Mouse (Mus musculus): ENCODE data around the gene Noct. TPM values are rescaled to one million over a fixed set of nuclear protein-coding genes. Genes with fewer than 3 reads are reported as not detected.
"Not testable (repeated sequence)": the region's sequence is repeated elsewhere in the genome, so short reads cannot be mapped to it uniquely, and the experiment has no call there.

Gene Noct
- not detected in 2 replicates for polyA plus RNA-seq (2012; ENCODE audit: insufficient read depth, insufficient read length, low replicate concordance, missing spikeins)

- Histone ChIP-seq H3K4me3 (ENCODE audit: insufficient read depth, low read depth, low read length) (peak within 1 kb of the TSS; percentile 95), H3K27ac (ENCODE audit: insufficient read depth, low read depth, low read length) (peak within 1 kb of the TSS; percentile 99), H3K4me1 (ENCODE audit: control insufficient read depth, insufficient read depth, low read length) (peaks cover 21% of the 10 kb centered on the region)
- TF ChIP-seq CTCF (IDR thresholded peaks at IDR 0.05; ENCODE audit: insufficient read depth, low read depth, low read length) (no peak), POLR2A (IDR thresholded peaks at IDR 0.05; ENCODE audit: insufficient read depth, low read depth, low read length) (peak; percentile 92)
- under 1% methylated on average over 100 of the region's 100 CpGs for WGBS
These were observed at the start of gene Noct for GRCm38 (mm10) chr3:51224363-51225225. Noct (plus strand) TSS chr3:51224447.

- Histone ChIP-seq H3K27ac (ENCODE audit: insufficient read depth, low read depth, low read length) (no peak overlapping the region), H3K4me1 (ENCODE audit: control insufficient read depth, insufficient read depth, low read length) (peaks cover 10% of the 10 kb centered on the region), H3K4me3 (ENCODE audit: insufficient read depth, low read depth, low read length) (no peak overlapping the region)
- WGBS, result 35% methylated on average over 10 of the region's 10 CpGs
- no peak for TF ChIP-seq POLR2A (IDR thresholded peaks at IDR 0.05; ENCODE audit: insufficient read depth, low read depth, low read length)
- TF ChIP-seq CTCF (IDR thresholded peaks at IDR 0.05; ENCODE audit: insufficient read depth, low read depth, low read length), result no peak
These were observed 46.1 kb upstream of the Noct start for GRCm38 (mm10) chr3:51178158-51178557.

GRCm38 (mm10) chr3:51179460-51180146 lies 44.6 kb upstream of the Noct start:
- Histone ChIP-seq H3K4me3 (ENCODE audit: insufficient read depth, low read depth, low read length) (no peak overlapping the region), H3K27ac (ENCODE audit: insufficient read depth, low read depth, low read length) (no peak overlapping the region), H3K4me1 (ENCODE audit: control insufficient read depth, insufficient read depth, low read length) (peaks cover 10% of the 10 kb centered on the region)
- TF ChIP-seq POLR2A (IDR thresholded peaks at IDR 0.05; ENCODE audit: insufficient read depth, low read depth, low read length) (no peak), CTCF (IDR thresholded peaks at IDR 0.05; ENCODE audit: insufficient read depth, low read depth, low read length) (no peak)
- 71% methylated on average over 6 of the region's 6 CpGs for WGBS

GRCm38 (mm10) chr3:51180341-51180940 lies 43.8 kb upstream of the Noct start:
- TF ChIP-seq CTCF (IDR thresholded peaks at IDR 0.05; ENCODE audit: insufficient read depth, low read depth, low read length), result no peak
- no peak for TF ChIP-seq POLR2A (IDR thresholded peaks at IDR 0.05; ENCODE audit: insufficient read depth, low read depth, low read length)
- peaks cover 10% of the 10 kb centered on the region for H3K4me1 ChIP-seq (ENCODE audit: control insufficient read depth, insufficient read depth, low read length)
- 64% methylated on average over 8 of the region's 8 CpGs for WGBS
- H3K27ac ChIP-seq (ENCODE audit: insufficient read depth, low read depth, low read length), result no peak overlapping the region
- no peak overlapping the region for H3K4me3 ChIP-seq (ENCODE audit: insufficient read depth, low read depth, low read length)

DNA sequence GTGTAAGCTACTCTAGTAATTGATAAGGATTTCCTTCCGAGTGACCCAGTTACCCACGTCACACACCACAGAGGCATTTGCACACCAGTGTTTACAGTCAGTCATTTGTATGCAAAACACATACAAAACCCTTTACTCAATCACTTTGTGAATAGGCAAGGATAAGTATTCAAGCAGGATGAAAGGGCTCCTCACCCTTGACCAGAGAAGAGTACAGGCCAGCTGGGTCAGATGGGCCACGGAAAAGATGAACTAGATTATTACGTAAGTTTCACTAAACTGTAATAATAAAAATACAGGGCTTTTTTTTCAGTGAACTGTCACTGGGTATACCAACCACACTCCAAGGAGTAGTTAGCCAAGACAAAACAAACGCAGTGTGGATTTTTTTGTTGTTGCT lies 41.8 kb upstream of the Noct start:
- 84% methylated on average over 5 of the region's 5 CpGs for WGBS
- no peak overlapping the region for H3K4me3 ChIP-seq (ENCODE audit: insufficient read depth, low read depth, low read length)
- TF ChIP-seq POLR2A (IDR thresholded peaks at IDR 0.05; ENCODE audit: insufficient read depth, low read depth, low read length) (no peak), CTCF (IDR thresholded peaks at IDR 0.05; ENCODE audit: insufficient read depth, low read depth, low read length) (no peak)
- peaks cover 10% of the 10 kb centered on the region for H3K4me1 ChIP-seq (ENCODE audit: control insufficient read depth, insufficient read depth, low read length)
- H3K27ac ChIP-seq (ENCODE audit: insufficient read depth, low read depth, low read length), result no peak overlapping the region

GRCm38 (mm10) chr3:51183508-51183907 lies 40.7 kb upstream of the Noct start:
- H3K4me1 ChIP-seq (ENCODE audit: control insufficient read depth, insufficient read depth, low read length), result peaks cover 17% of the 10 kb centered on the region
- 76% methylated on average over 1 of the region's 1 CpGs for WGBS
- H3K27ac ChIP-seq (ENCODE audit: insufficient read depth, low read depth, low read length); H3K4me3 ChIP-seq (ENCODE audit: insufficient read depth, low read depth, low read length): not testable (repeated sequence)

GRCm38 (mm10) chr3:51183967-51184366 lies 40.3 kb upstream of the Noct start:
- H3K4me1 ChIP-seq (ENCODE audit: control insufficient read depth, insufficient read depth, low read length), result peaks cover 17% of the 10 kb centered on the region
- not testable (repeated sequence) for H3K27ac ChIP-seq (ENCODE audit: insufficient read depth, low read depth, low read length); H3K4me3 ChIP-seq (ENCODE audit: insufficient read depth, low read depth, low read length)
- WGBS, result 91% methylated on average over 3 of the region's 3 CpGs

GRCm38 (mm10) chr3:51184715-51185114 lies 39.5 kb upstream of the Noct start:
- Histone ChIP-seq H3K4me3 (ENCODE audit: insufficient read depth, low read depth, low read length) (no peak overlapping the region), H3K27ac (ENCODE audit: insufficient read depth, low read depth, low read length) (no peak overlapping the region), H3K4me1 (ENCODE audit: control insufficient read depth, insufficient read depth, low read length) (peaks cover 15% of the 10 kb centered on the region)
- WGBS, result 90% methylated on average over 10 of the region's 10 CpGs
- TF ChIP-seq CTCF (IDR thresholded peaks at IDR 0.05; ENCODE audit: insufficient read depth, low read depth, low read length) (no peak), POLR2A (IDR thresholded peaks at IDR 0.05; ENCODE audit: insufficient read depth, low read depth, low read length) (no peak)

DNA sequence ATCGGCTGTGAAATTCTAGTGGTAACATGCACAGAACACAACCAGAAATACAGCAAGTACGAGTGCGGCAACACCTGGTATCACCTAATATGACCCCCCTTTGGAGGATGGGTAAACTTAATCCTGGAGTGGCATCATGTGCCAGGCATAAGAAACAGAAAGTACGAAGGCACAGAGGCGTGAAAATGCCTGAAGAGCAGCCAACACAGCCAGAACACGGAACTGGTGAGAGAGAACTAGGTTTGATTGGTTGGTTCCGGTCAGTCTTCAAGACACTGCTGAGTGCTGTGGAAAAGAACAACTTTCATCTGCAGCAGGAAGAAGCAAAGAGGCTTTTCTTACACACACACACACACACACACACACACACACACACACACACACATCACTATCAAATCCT lies 38.8 kb upstream of the Noct start:
- WGBS, result 78% methylated on average over 7 of the region's 7 CpGs
- no peak overlapping the region for H3K4me3 ChIP-seq (ENCODE audit: insufficient read depth, low read depth, low read length)
- no peak overlapping the region for H3K27ac ChIP-seq (ENCODE audit: insufficient read depth, low read depth, low read length)
- H3K4me1 ChIP-seq (ENCODE audit: control insufficient read depth, insufficient read depth, low read length), result peaks cover 9% of the 10 kb centered on the region
- TF ChIP-seq POLR2A (IDR thresholded peaks at IDR 0.05; ENCODE audit: insufficient read depth, low read depth, low read length), result no peak
- TF ChIP-seq CTCF (IDR thresholded peaks at IDR 0.05; ENCODE audit: insufficient read depth, low read depth, low read length), result no peak
